Mouse (Mus musculus): Measurements from ENCODE around the gene Gm5155.
"Not testable (repeated sequence)": the region's sequence is repeated elsewhere in the genome, so short reads cannot be mapped to it uniquely, and the experiment has no call there.

The Gm5155 gene

DNA sequence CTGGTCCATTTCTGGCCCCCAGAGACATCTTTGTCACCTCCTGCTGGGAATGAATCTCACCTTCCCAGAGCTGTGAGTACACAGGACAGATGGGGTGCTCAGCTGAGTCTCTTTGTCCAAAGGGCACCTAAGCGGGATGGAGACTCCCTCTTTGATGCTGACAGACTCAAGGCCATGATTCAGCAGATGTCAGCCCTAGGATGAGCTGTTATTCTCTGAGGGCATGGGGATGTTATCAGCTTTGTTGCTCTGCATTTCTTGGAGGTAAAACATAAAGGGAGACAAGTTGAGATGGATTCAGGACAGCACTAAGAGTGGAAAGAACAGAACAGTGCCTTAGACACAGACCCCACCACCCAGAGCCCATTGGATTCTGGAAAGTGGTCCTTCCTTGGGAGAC, at the start of gene Gm5155:
Gene Gm5155, plus strand, starts transcription at position 301 of the 400 bp plus-strand sequence.
- no peak for DNase-seq (ENCODE audit: low read depth)

DNA sequence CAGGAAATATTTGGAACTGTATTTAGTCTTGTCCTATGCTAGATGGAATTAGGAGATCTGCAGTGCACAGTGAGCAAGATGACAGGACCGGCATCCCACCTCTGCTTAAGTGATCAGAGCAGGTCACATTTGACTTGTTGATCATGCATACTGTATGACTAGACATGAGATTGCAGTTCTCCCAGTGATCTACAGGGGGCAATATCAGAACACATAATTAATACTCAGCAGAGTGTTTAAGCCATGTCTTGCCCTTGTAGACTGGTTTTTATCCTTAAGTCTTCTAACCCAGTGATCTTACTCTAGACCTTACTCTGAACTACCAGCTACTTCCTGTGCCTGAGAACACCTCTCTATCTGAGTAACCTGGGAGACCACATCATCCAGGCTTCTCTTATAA, 791 bp upstream of the Gm5155 start:
- no peak for DNase-seq (ENCODE audit: low read depth)

DNA sequence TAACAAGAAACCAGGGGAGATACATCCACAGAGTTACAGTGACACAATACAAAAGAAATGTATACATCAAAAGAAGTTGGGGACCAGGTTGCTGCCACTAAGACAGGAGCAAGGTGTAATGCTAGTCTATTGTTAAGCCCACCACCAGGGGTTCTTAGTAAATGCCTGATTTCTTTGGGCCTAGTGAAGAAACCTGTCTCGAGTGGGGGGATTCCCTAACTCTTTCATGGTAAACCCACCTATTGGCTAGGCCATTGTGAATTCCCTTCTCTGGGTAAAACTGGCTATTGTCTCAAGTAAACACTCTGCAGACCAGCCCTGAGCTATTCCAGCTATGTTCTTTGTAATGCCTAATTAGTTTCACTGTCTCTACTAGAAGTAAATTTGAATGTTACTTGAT, 23.8 kb downstream of the Gm5155 start:
- not testable (repeated sequence) for DNase-seq (ENCODE audit: low read depth)

- no peak for DNase-seq (ENCODE audit: low read depth)
Observed at GRCm38 (mm10) chr7:17903146-17903915, 31.8 kb downstream of the Gm5155 start.

Measured in fibroblast of lung, adult 2 months (primary cell).